Mouse (Mus musculus) G1E (cell line): ENCODE measurements around the gene Rad9b.

Experiments
- CTCF ChIP-seq: IDR thresholded peaks from 2 replicates; pipeline ENCODE4 v1.5.1; 2012; ENCODE audit warnings: low read depth, low read length, inconsistent platforms, mixed read lengths
- GATA1 ChIP-seq: IDR thresholded peaks from 2 replicates; pipeline ENCODE4 v1.6.1; 2012; ENCODE audit warnings: borderline replicate concordance, low read length, inconsistent platforms, mixed read lengths
- GATA2 ChIP-seq: IDR thresholded peaks from 2 replicates; pipeline ENCODE4 v1.6.1; 2012; ENCODE audit warnings: low read depth, low read length, inconsistent platforms, borderline replicate concordance
- POLR2AphosphoS5 ChIP-seq: IDR thresholded peaks from 2 replicates; pipeline ENCODE4 v1.6.1; 2012; ENCODE audit warnings: low read depth, low read length, inconsistent platforms; ENCODE audit not compliant: insufficient replicate concordance
- TAL1 ChIP-seq: conservative IDR thresholded peaks from 2 replicates; pipeline ENCODE4 v1.6.1; 2012; ENCODE audit warnings: low read depth, low read length, inconsistent platforms, mixed read lengths

- no peak for TF ChIP-seq CTCF
- TF ChIP-seq TAL1: no peak
- no peak for TF ChIP-seq GATA1
- no peak for TF ChIP-seq POLR2AphosphoS5
- no peak for TF ChIP-seq GATA2
These were observed 36.6 kb upstream of the Rad9b start for GRCm38 (mm10) chr5:122390671-122391070.
